Mouse (Mus musculus): ENCODE measurements around the gene Vdr. TPM values are rescaled to one million over a fixed set of nuclear protein-coding genes. Genes with fewer than 3 reads are reported as not detected.
A peak's percentile ranks its signal among the peaks of the same experiment; 100 is the strongest.

The Vdr gene
- total RNA-seq, 4 experiments from 2014 or later: 0.36 to 1.4 (median 0.64) TPM

DNA sequence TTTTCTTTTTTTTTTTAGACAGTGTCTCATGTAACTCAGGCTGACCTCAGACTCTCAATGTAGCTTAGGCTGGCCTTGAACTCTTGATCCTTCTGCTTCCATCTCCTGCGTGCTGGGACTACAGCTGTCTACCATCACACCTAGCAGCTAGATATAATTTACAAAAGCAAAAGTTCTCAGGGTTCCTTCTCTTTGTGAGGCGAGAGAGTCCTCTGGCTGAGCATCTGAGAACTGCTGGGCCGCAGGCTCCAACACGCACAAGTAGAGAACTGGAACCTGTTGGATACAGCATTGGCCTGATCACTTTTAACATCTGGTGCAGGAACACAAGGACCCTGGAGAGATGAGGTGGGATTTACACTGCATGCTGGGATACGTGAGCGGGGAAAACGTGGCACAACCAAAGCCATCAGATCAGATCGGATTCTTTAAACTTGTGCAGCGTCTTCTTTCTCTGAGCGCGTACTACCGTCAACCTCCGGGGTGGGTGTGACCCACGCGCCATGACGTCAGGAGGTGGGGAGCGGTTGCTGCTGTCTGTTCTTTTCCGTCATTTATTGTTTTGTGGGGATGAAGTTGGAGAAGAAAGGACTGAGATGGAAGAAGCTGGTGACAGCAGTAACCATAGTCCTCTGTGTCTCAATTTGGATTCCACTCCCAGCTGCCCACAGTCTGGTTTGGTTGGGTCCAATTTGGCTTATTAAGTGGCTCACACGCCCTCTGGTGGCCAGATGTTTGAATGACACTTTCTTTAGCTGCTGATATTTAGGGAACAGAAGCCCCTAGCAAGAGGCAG lies 61.1 kb downstream of the Vdr start:
- peak; percentile 77 to 81 for DNase-seq (ENCODE audit: low spot score in 2 of 2)

DNA sequence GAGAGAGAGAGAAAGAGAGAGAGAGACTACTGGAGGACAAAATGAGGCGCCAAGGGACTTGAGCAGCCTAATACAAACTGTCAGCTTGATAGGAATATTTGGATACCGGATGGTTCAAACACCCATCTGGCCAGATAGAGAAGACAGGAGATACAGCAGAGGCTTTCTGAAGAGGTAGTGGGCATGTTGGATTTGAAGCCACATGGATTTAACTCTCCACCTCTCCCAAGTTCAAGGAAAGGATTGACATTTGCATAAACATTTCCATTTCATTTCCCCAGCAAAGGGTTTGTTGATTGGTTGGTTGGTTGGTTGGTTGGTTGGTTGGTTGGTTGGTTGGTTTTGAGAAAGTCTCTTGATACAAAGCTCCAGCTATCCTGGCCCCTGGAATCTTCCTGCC lies 62.6 kb downstream of the Vdr start:
- no peak for DNase-seq (ENCODE audit: low spot score in 2 of 2)

DNA sequence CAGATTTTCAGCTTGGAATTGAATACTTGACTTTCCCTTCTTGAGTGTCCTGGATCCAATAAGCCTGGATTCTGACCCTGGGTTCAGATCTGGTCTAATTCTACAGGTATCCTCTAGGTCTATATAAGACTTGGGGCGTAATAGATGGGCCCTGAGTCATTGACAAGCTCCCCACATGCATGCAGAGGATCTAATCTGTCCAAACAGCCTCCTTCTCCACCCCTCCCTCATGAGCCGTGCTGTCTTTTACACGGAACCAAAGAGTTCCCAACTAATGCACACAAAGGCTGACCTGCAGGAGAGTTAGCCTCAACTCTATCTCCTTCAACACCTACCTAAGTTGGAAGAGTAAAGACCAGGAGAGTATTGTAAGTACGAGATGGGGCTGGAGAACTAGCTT lies 63.1 kb downstream of the Vdr start:
- no peak for DNase-seq (ENCODE audit: low spot score in 2 of 2)

- DNase-seq (ENCODE audit: low spot score in 2 of 2): no peak
Measured at GRCm38 (mm10) chr15:97846121-97846882, 64.1 kb downstream of the Vdr start.

GRCm38 (mm10) chr15:97844037-97845034 lies 66.1 kb downstream of the Vdr start, which contains the start of gene Hdac7:
Gene Hdac7 (minus strand): TSS chr15:97844502.
- no peak for DNase-seq (ENCODE audit: low spot score in 2 of 2)

- DNase-seq (ENCODE audit: low spot score in 2 of 2): no peak
Measured at GRCm38 (mm10) chr15:97843247-97843651, 67.2 kb downstream of the Vdr start.

GRCm38 (mm10) chr15:97842058-97842457 lies 68.4 kb downstream of the Vdr start:
- no peak for DNase-seq (ENCODE audit: low spot score in 2 of 2)

GRCm38 (mm10) chr15:97841383-97841782 lies 69.0 kb downstream of the Vdr start:
- DNase-seq (ENCODE audit: low spot score in 2 of 2): no peak

DNA sequence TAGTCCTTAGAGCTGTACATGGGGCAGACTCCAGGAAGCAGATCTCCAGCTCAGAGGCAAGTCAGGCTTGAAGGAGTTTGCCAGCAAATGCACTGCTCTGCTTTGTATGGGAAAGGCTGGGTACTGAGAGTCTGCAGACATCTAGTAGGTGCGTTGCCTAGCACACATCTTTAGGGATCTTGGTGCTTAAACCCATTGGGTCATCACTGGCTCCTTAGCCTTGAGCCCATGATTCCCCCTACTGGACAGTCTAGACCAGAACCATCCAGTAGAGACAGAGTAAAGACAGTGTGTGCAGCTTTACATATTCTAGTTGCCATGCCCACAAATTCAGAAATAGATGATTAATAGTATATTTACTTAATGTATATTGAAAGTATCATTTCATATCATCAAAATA lies 69.6 kb downstream of the Vdr start:
- no peak for DNase-seq (ENCODE audit: low spot score in 2 of 2)

DNA sequence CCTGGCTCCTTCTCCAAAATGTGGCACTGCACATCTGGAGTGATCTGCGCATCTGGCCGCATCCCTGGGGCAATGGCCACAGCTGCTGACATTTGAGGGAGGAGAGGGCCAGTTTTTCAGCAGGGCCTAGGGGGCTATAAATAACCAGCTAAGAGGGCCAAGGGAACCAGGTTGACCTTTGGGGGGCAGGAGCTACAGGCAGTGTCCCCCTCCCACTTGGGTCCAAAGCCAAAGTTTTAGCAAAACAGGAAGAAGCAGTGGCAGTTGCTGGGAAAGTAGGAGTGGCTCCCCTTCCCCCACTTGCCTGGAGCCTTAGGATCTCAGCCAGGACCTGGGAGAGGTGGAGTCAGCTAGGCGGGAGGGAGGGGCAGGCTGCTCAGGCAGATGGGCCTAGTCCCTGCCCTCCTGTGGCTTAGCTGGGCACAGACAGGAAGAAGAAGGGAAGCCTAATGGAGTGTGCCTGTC lies 70.4 kb downstream of the Vdr start:
- DNase-seq (ENCODE audit: low spot score in 2 of 2): no peak

DNA sequence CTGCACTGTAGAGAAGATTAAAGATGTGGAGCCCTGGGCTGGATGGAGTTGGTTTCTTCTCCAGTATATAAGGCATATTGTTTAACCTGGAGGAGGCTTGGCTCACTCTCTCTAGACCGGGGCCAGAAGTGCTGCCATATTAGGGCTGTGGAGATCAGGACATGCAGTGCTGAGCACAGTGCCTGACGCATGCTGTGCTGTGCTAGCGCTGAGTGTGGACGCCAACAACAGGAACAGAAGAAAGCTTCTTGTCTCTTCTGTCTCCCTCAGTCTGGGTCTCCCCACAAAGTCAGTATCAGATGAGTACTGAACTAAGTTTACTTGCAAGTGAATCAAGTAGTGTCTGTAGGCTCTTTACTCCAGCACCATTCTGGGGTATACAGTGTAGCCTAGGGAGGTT lies 71.0 kb downstream of the Vdr start:
- DNase-seq (ENCODE audit: low spot score in 2 of 2): no peak

DNA sequence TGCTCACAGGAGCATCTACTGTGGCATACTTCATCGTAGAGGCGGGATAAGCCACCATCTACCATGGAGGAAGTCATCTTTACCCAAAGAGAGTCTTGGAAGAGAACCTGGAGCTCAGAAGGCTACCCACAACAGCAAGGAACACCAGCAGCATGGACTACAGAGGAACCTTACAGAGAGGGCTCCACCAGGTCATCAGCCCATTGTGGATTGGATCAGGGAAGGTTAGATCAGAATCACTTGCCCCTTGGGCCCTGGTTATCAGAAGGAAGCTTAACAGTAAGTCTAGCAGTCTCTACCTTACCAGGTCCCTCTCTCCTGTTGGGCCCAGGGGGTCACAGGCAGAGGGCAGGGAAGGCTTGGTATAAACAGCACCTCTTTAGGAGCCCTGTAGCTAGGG lies 71.4 kb downstream of the Vdr start:
- no peak for DNase-seq (ENCODE audit: low spot score in 2 of 2)

DNA sequence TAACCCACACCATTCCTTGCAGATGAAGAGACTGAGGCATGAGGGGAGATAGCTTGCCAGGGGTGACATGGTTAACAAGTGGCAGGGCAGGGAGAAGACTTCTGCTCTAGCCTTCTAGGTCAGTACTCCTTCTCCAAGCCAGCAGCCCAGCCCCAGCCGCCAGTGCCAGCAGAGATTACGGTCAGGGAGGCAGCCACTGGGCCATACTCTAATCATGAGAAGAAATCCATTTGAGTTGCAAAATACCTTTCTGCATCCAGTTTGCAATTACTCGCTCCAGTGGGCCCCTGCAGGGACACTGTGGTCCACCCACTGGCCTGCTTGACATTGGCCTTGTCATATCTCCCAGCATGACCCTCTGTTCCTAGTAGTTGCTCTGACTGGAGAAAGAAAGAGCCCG lies 72.0 kb downstream of the Vdr start:
- DNase-seq (ENCODE audit: low spot score in 2 of 2): no peak

- DNase-seq (ENCODE audit: low spot score in 2 of 2): no peak
Measured at GRCm38 (mm10) chr15:97837491-97838061, 72.9 kb downstream of the Vdr start.

DNA sequence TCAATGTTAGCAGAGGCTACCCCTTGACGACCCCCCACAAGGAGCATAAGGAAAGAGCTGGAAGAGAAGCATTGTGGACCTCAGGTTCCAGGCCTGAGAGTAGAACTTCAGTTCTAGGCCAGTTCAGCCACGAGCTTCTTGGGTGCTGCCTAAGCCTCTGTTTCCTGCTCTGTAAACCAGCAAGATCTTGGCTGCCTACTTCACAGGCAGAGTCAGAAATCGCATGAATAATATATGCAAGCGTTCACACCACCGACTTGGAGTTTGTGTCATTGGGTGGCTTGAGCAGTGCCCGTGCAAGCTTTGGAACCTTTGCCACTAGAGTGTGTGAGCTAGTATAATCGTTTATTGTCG lies 73.6 kb downstream of the Vdr start:
- DNase-seq (ENCODE audit: low spot score in 2 of 2): no peak

GRCm38 (mm10) chr15:97836153-97836893 lies 74.1 kb downstream of the Vdr start:
- DNase-seq (ENCODE audit: low spot score in 2 of 2): no peak

GRCm38 (mm10) chr15:97832764-97833479 lies 77.5 kb downstream of the Vdr start:
- DNase-seq (ENCODE audit: low spot score in 2 of 2): no peak

- DNase-seq (ENCODE audit: low spot score in 2 of 2): no peak
Measured at GRCm38 (mm10) chr15:97831987-97832640, 78.3 kb downstream of the Vdr start.

Data from left cerebral cortex, adult 8-10 months (tissue).